Mouse (Mus musculus): ENCODE measurements around the gene Pnkd.

DNA sequence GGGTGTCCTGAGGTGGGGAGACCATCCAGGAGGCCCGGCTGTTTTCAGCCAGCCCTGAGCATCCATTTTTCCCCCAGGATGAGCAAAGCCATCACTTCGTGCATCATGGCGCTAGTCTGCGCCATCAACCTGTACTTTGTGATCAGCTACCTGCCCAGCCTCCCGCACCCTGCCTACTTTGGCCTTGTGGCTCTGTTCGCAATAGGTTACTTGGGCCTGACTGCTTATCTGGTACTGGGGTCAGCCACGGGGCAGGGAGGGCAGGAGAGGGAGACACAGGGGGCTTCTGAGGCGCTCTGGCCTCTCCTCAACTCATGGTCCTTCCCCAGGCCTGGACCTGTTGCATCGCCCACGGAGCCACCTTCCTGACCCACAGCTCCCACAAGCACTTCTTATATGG, 100.3 kb downstream of the Pnkd start:
- TF ChIP-seq TBP (conservative IDR thresholded peaks at IDR 0.05; ENCODE audit: low read depth, low read length) (no peak), MAX (IDR thresholded peaks at IDR 0.05; ENCODE audit: low read length) (no peak), ZNF384 (IDR thresholded peaks at IDR 0.05; ENCODE audit: low read depth, low read length) (no peak), HCFC1 (IDR thresholded peaks at IDR 0.05; ENCODE audit: low read depth, low read length) (no peak), CTCF (conservative IDR thresholded peaks at IDR 0.05 in 1 of 2, IDR thresholded peaks at IDR 0.05 in 1 of 2; ENCODE audit: low read depth in 2 of 2, low read length in 2 of 2) (no peak)
